Mouse (Mus musculus) CH12.LX (cell line): Measurements from ENCODE around the gene Gpr152. TPM values are rescaled to one million over a fixed set of nuclear protein-coding genes. Genes with fewer than 3 reads are reported as not detected.

Experiments used
- DNase-seq: peaks from one replicate; pipeline ENCODE4 v3.0.0-alpha.2; 2013; ENCODE audit errors: extremely low read depth
- H3K27ac ChIP-seq: 2 replicates; pipeline ENCODE4 v1.5.1; 2012; ENCODE audit warnings: low read depth, mild to moderate bottlenecking, control low read depth, moderate library complexity; ENCODE audit not compliant: insufficient read depth
- H3K27me3 ChIP-seq: replicated peaks from 2 replicates; pipeline ENCODE3; 2012; ENCODE audit warnings: inconsistent platforms
- H3K36me3 ChIP-seq, 2 experiments: replicated peaks in 1 of 2; 2 replicates each; pipeline versions ENCODE3 to v1.6.1; 2012; ENCODE audit warnings: inconsistent platforms in 1 of 2, low read length in 1 of 2, mild to moderate bottlenecking in 1 of 2, mixed read lengths in 1 of 2, moderate library complexity in 1 of 2; ENCODE audit not compliant: control insufficient read depth in 1 of 2, insufficient read depth in 1 of 2
- H3K4me1 ChIP-seq, 2 experiments: 2 replicates each; pipeline ENCODE4 v1.6.1; 2012; ENCODE audit warnings: inconsistent platforms in 1 of 2, moderate library complexity in 1 of 2; ENCODE audit not compliant: insufficient read depth in 2 of 2, control insufficient read depth in 1 of 2
- H3K4me2 ChIP-seq: 2 replicates; pipeline ENCODE4 v1.6.1; 2012; ENCODE audit warnings: low read depth, mild to moderate bottlenecking, control low read depth; ENCODE audit not compliant: poor library complexity, insufficient read depth, severe bottlenecking
- H3K4me3 ChIP-seq, 3 experiments: fragments of 150-350 bp in 1 of 3; sonication (generic) in 1 of 3; replicated peaks in 1 of 3; 2 replicates each; pipeline versions ENCODE3 to v1.5.1; 2011 to 2012; ENCODE audit warnings: low read depth in 2 of 3, low read length in 2 of 3, mild to moderate bottlenecking in 2 of 3, moderate library complexity in 2 of 3, control low read depth in 1 of 3, improper control_type of control experiment in 1 of 3, inconsistent platforms in 1 of 3, mixed read lengths in 1 of 3; ENCODE audit not compliant: poor library complexity in 1 of 3
- H3K79me2 ChIP-seq: replicated peaks from 2 replicates; pipeline ENCODE4 v1.6.1; 2012; ENCODE audit warnings: mild to moderate bottlenecking, moderate library complexity; ENCODE audit not compliant: control insufficient read depth, poor library complexity, insufficient read depth, severe bottlenecking; ENCODE audit errors: extremely low read depth
- H3K9ac ChIP-seq: 2 replicates; pipeline ENCODE4 v1.6.1; 2012; ENCODE audit warnings: low read depth, mild to moderate bottlenecking, control low read depth, moderate library complexity; ENCODE audit not compliant: insufficient read depth
- H3K9me3 ChIP-seq: replicated peaks from 2 replicates; pipeline ENCODE3; 2012; ENCODE audit warnings: low read length, inconsistent platforms, mixed read lengths
- CHD1 ChIP-seq: IDR thresholded peaks from 2 replicates; pipeline ENCODE4 v1.6.1; 2012; ENCODE audit warnings: low read depth, low read length, improper control_type of control experiment, inconsistent platforms
- CHD2 ChIP-seq: IDR thresholded peaks from 2 replicates; pipeline ENCODE4 v1.6.1; 2011; ENCODE audit warnings: low read length, improper control_type of control experiment
- E2F4 ChIP-seq: IDR thresholded peaks from 2 replicates; pipeline ENCODE4 v1.6.1; 2011; ENCODE audit warnings: low read depth, low read length, improper control_type of control experiment; ENCODE audit not compliant: insufficient replicate concordance
- EP300 ChIP-seq: IDR thresholded peaks from 2 replicates; pipeline ENCODE4 v1.6.1; 2011; ENCODE audit warnings: low read length, improper control_type of control experiment
- HCFC1 ChIP-seq: IDR thresholded peaks from 2 replicates; pipeline ENCODE4 v1.6.1; 2012; ENCODE audit warnings: low read depth, mild to moderate bottlenecking, inconsistent platforms, low read length, improper control_type of control experiment
- MAFK ChIP-seq: IDR thresholded peaks from 2 replicates; pipeline ENCODE4 v1.6.1; 2011; ENCODE audit warnings: low read length, improper control_type of control experiment; ENCODE audit not compliant: insufficient replicate concordance
- MEF2A ChIP-seq: IDR thresholded peaks from 2 replicates; pipeline ENCODE4 v1.6.1; 2014; ENCODE audit warnings: low read depth, mild to moderate bottlenecking, inconsistent platforms, low read length, improper control_type of control experiment, borderline replicate concordance
- MXI1 ChIP-seq: IDR thresholded peaks from 2 replicates; pipeline ENCODE4 v1.6.1; 2011; ENCODE audit warnings: mild to moderate bottlenecking, low read depth, low read length, improper control_type of control experiment
- NELFE ChIP-seq: IDR thresholded peaks from 2 replicates; pipeline ENCODE4 v1.6.1; 2011; ENCODE audit warnings: low read depth, low read length, improper control_type of control experiment
- RAD21 ChIP-seq: IDR thresholded peaks from 2 replicates; pipeline ENCODE4 v1.6.1; 2011; ENCODE audit warnings: low read depth, mild to moderate bottlenecking, low read length, improper control_type of control experiment, moderate library complexity
- RCOR1 ChIP-seq: conservative IDR thresholded peaks from 2 replicates; pipeline ENCODE4 v1.6.1; 2012; ENCODE audit warnings: low read depth, mild to moderate bottlenecking, inconsistent platforms, low read length, improper control_type of control experiment
- TBP ChIP-seq: conservative IDR thresholded peaks from 2 replicates; pipeline ENCODE4 v1.6.1; 2011; ENCODE audit warnings: low read depth, low read length, improper control_type of control experiment
- ZMIZ1 ChIP-seq: IDR thresholded peaks from 2 replicates; pipeline ENCODE4 v1.6.1; 2012; ENCODE audit warnings: low read depth, mild to moderate bottlenecking, inconsistent platforms, low read length, improper control_type of control experiment
- dilution Hi-C: fragments of 300-500 bp; cut with MboI; formaldehyde crosslinking; loops from 2 replicates; pipeline ENCODE4 v1.14.3; 2020; ENCODE audit warnings: low sequenced_read_pairs; ENCODE audit not compliant: extremely low pct_unique_long_range_greater_than_20kb, extremely low pct_ligation_motif_present
- in situ Hi-C: fragments of 300-500 bp; cut with MboI; formaldehyde crosslinking; loops from 3 replicates; pipeline ENCODE4 v1.14.3; 2019; ENCODE audit warnings: low sequenced_read_pairs, low pct_ligation_motif_present, low pct_unique_long_range_greater_than_20kb, mixed read lengths
- polyA plus RNA-seq: library from polyadenylated mRNA; unstranded; fragments of >175 nt; gene quantifications from 2 replicates; pipeline ENCODE4 v1.2.1, GENCODE M21; 2012; ENCODE audit warnings: low read depth; ENCODE audit not compliant: insufficient read length
- total RNA-seq, 2 experiments: library from RNA; depleted of rRNA; stranded (reverse); fragments of 300-350 nt in 1 of 2; fragments of >200 nt in 1 of 2; gene quantifications; 2 replicates each; pipeline ENCODE4 v1.2.3; 2012 to 2014

Gpr152 gene
- total and polyA plus RNA-seq, 3 experiments: 0.05 to 0.71 (median 0.17) TPM

GRCm38 (mm10) chr19:4112063-4112960, 27.3 kb upstream of the Gpr152 start:
- dilution Hi-C loops: no loop called here
- no peaks in the 10 kb centered on the region for H3K9me3 ChIP-seq
- no peaks in the 10 kb centered on the region for H3K79me2 ChIP-seq
- in situ Hi-C loops: no loop called here
- no peak overlapping the region for H3K9ac ChIP-seq
- H3K27me3 ChIP-seq: no peaks in the 10 kb centered on the region
- H3K4me2 ChIP-seq: no peak overlapping the region
- H3K4me3 ChIP-seq: no peak overlapping the region
- peak overlapping the region; percentile 89; the same call in 1 of the 2 replicates for H3K27ac ChIP-seq
- no peak for DNase-seq
- peaks cover 80 to 94% of the 10 kb centered on the region in 2 experiments for H3K36me3 ChIP-seq
- TF ChIP-seq MAFK (no peak), HCFC1 (no peak), RCOR1 (no peak), CHD2 (no peak), RAD21 (no peak), EP300 (no peak)
- H3K4me1 ChIP-seq: peaks cover 19 to 44% of the 10 kb centered on the region in 2 experiments

GRCm38 (mm10) chr19:4113186-4113805, 26.3 kb upstream of the Gpr152 start:
- Histone ChIP-seq H3K36me3 (peaks cover 83 to 94% of the 10 kb centered on the region in 2 experiments), H3K9ac (peak overlapping the region; percentile 39), H3K4me3 (peak overlapping the region in 1 of 3 experiments; percentile 25), H3K4me1 (peaks cover 19 to 53% of the 10 kb centered on the region in 2 experiments), H3K9me3 (no peaks in the 10 kb centered on the region), H3K27me3 (no peaks in the 10 kb centered on the region), H3K27ac (peak overlapping the region; percentile 89), H3K79me2 (no peaks in the 10 kb centered on the region), H3K4me2 (peak overlapping the region; percentile 53)
- dilution Hi-C loops: no loop called here
- TF ChIP-seq TBP: no peak
- no peak for TF ChIP-seq E2F4
- TF ChIP-seq HCFC1: no peak
- 0 out of 2 replicates have a peak, but pooled peaks have one; percentile 28 for TF ChIP-seq ZMIZ1
- 0 out of 2 replicates have a peak, but pooled peaks have one; percentile 18 for TF ChIP-seq NELFE
- TF ChIP-seq CHD2: no peak
- TF ChIP-seq MAFK: no peak
- no peak for TF ChIP-seq MEF2A
- TF ChIP-seq CHD1: no peak
- 0 out of 2 replicates have a peak, but pooled peaks have one; percentile 36 for TF ChIP-seq MXI1
- no peak for DNase-seq
- in situ Hi-C loops: no loop called here
